Mouse (Mus musculus) kidney, postnatal 0 days (tissue): ENCODE data around the gene Trappc3. TPM values are rescaled to one million over a fixed set of nuclear protein-coding genes. Genes with fewer than 3 reads are reported as not detected.
A peak's percentile ranks its signal among the peaks of the same experiment; 100 is the strongest.

ENCODE experiments used
- ATAC-seq: fragments of 200-750 bp; cut with Nextera tagmentation; replicated peaks from 2 replicates; pipeline ENCODE4 v1.8.0; 2017; ENCODE audit warnings: low read depth, moderate number of reproducible peaks, moderate TSS enrichment, moderate library complexity; ENCODE audit not compliant: low FRiP score
- DNase-seq: peaks from one replicate; pipeline ENCODE4 v3.0.0-alpha.2; 2016; ENCODE audit warnings: low spot score
- H3K27ac ChIP-seq: fragments of 300-500 bp; sonication (generic); 2 replicates; pipeline ENCODE4 v1.5.1; 2014; ENCODE audit warnings: mild to moderate bottlenecking
- H3K27me3 ChIP-seq: fragments of 300-500 bp; sonication (generic); 2 replicates; pipeline ENCODE4 v1.6.1; 2014; ENCODE audit warnings: low read length, mixed read lengths; ENCODE audit not compliant: insufficient read depth
- H3K36me3 ChIP-seq: fragments of 300-500 bp; sonication (generic); 2 replicates; pipeline ENCODE4 v1.6.1; 2014; ENCODE audit warnings: low read length, mixed read lengths; ENCODE audit not compliant: insufficient read depth
- H3K4me1 ChIP-seq: fragments of 300-500 bp; sonication (generic); replicated peaks from 2 replicates; pipeline ENCODE4 v1.6.1; 2014; ENCODE audit warnings: antibody characterized with exemption, low read length, mixed read lengths; ENCODE audit not compliant: insufficient read depth
- H3K4me2 ChIP-seq: fragments of 300-500 bp; sonication (generic); 2 replicates; pipeline ENCODE4 v1.6.1; 2014; ENCODE audit warnings: mild to moderate bottlenecking, low read length, moderate library complexity, mixed read lengths
- H3K4me3 ChIP-seq: fragments of 300-500 bp; sonication (generic); replicated peaks from 2 replicates; pipeline ENCODE4 v1.5.1; 2014; ENCODE audit warnings: low read depth, low read length
- H3K9ac ChIP-seq: fragments of 300-500 bp; sonication (generic); 2 replicates; pipeline ENCODE4 v1.6.1; 2014; ENCODE audit warnings: low read depth, low read length
- H3K9me3 ChIP-seq: fragments of 300-500 bp; sonication (generic); replicated peaks from 2 replicates; pipeline ENCODE4 v1.6.1; 2016; ENCODE audit warnings: low read length, inconsistent platforms, mixed read lengths
- CTCF ChIP-seq: IDR thresholded peaks from 2 replicates; pipeline ENCODE4 v1.5.1; 2016; ENCODE audit warnings: antibody characterized with exemption, low read depth, mild to moderate bottlenecking, moderate library complexity
- WGBS: fragments of 180-500 bp; shearing (Covaris S2); extraction: QIAGEN DNeasy Blood & Tissue Kit; methylation state at CpG from one replicate; pipeline ENCODE4 v1.1.7; 2014; 5-methylcytosine and 5-hydroxymethylcytosine counted together
- polyA plus RNA-seq: library from polyadenylated mRNA; unstranded; fragments of >200 nt; fragmentation: Nextera tagmentation; extraction: Ambion mirVana; gene quantifications from 2 replicates; pipeline ENCODE4 v1.2.1, GENCODE M21; 2015

Gene Trappc3
- polyA plus RNA-seq, 1 experiment from 2014 or later = 115 TPM

GRCm38 (mm10) chr4:126311566-126312200 is 49.6 kb downstream of the Trappc3 start:
- no peak overlapping the region for H3K9ac ChIP-seq
- no peak overlapping the region for H3K27ac ChIP-seq
- H3K4me3 ChIP-seq = no peak overlapping the region
- WGBS = 95% methylated on average over 16 of the region's 16 CpGs
- no peak for TF ChIP-seq CTCF
- peaks cover 10% of the 10 kb centered on the region; the same call in 1 of the 2 replicates for H3K4me1 ChIP-seq
- no peak overlapping the region for H3K4me2 ChIP-seq
- DNase-seq = no peak
- no peaks in the 10 kb centered on the region for H3K27me3 ChIP-seq
- ATAC-seq = no peak
- H3K36me3 ChIP-seq = peaks cover 11% of the 10 kb centered on the region
- no peaks in the 10 kb centered on the region for H3K9me3 ChIP-seq

GRCm38 (mm10) chr4:126313202-126313601 is 51.1 kb downstream of the Trappc3 start:
- ATAC-seq = no peak
- H3K4me1 ChIP-seq = peaks cover 10% of the 10 kb centered on the region; the same call in 1 of the 2 replicates
- WGBS = 50% methylated on average over 5 of the region's 5 CpGs
- H3K4me3 ChIP-seq = no peak overlapping the region
- peak; percentile 24 for DNase-seq
- no peaks in the 10 kb centered on the region for H3K9me3 ChIP-seq
- no peak overlapping the region for H3K27ac ChIP-seq
- no peak overlapping the region for H3K4me2 ChIP-seq
- no peak overlapping the region for H3K9ac ChIP-seq
- H3K27me3 ChIP-seq = no peaks in the 10 kb centered on the region
- no peak for TF ChIP-seq CTCF
- peaks cover 25% of the 10 kb centered on the region for H3K36me3 ChIP-seq

- no peak overlapping the region for H3K4me3 ChIP-seq
- peak; percentile 87 for DNase-seq
- H3K4me2 ChIP-seq = 0 out of 2 replicates have a peak overlapping the region, but pooled peaks have one; percentile 11
- peaks cover 25% of the 10 kb centered on the region for H3K36me3 ChIP-seq
- no peaks in the 10 kb centered on the region for H3K9me3 ChIP-seq
- H3K27ac ChIP-seq = peak overlapping the region; percentile 60; the same call in 1 of the 2 replicates
- H3K9ac ChIP-seq = no peak overlapping the region
- peaks cover 10% of the 10 kb centered on the region; the same call in 1 of the 2 replicates for H3K4me1 ChIP-seq
- TF ChIP-seq CTCF = peak; percentile 50
- H3K27me3 ChIP-seq = no peaks in the 10 kb centered on the region
- WGBS = 27% methylated on average over 10 of the region's 10 CpGs
- ATAC-seq = peak; percentile 65
Observed at GRCm38 (mm10) chr4:126314393-126314792, 52.3 kb downstream of the Trappc3 start.

GRCm38 (mm10) chr4:126315931-126316330 is 53.8 kb downstream of the Trappc3 start:
- whole genome bisulfite sequencing = 41% methylated on average over 5 of the region's 5 CpGs
- H3K27ac ChIP-seq = peak overlapping the region; percentile 9; the same call in 1 of the 2 replicates

GRCm38 (mm10) chr4:126316443-126317040 is 54.4 kb downstream of the Trappc3 start:
- Histone ChIP-seq H3K27me3 (no peaks in the 10 kb centered on the region), H3K4me2 (no peak overlapping the region), H3K9me3 (no peaks in the 10 kb centered on the region), H3K36me3 (peaks cover 25% of the 10 kb centered on the region), H3K27ac (peak overlapping the region; percentile 9; the same call in 1 of the 2 replicates), H3K4me1 (peaks cover 14% of the 10 kb centered on the region; the same call in 1 of the 2 replicates), H3K9ac (no peak overlapping the region), H3K4me3 (no peak overlapping the region)
- ATAC-seq = no peak
- no peak for DNase-seq
- no peak for TF ChIP-seq CTCF
- 91% methylated on average over 13 of the region's 13 CpGs for WGBS

More at GRCm38 (mm10) chr4:126315931-126316330, 53.8 kb downstream of the Trappc3 start:
- Histone ChIP-seq H3K27me3 (no peaks in the 10 kb centered on the region), H3K36me3 (peaks cover 25% of the 10 kb centered on the region), H3K4me3 (no peak overlapping the region), H3K9ac (no peak overlapping the region), H3K4me1 (peaks cover 13% of the 10 kb centered on the region; the same call in 1 of the 2 replicates), H3K9me3 (no peaks in the 10 kb centered on the region), H3K4me2 (no peak overlapping the region)
- TF ChIP-seq CTCF = no peak
- DNase-seq = peak; percentile 9
- no peak for ATAC-seq

GRCm38 (mm10) chr4:126319806-126320205 is 57.7 kb downstream of the Trappc3 start:
- Histone ChIP-seq H3K9ac (no peak overlapping the region), H3K9me3 (no peaks in the 10 kb centered on the region), H3K36me3 (peaks cover 25% of the 10 kb centered on the region), H3K27me3 (no peaks in the 10 kb centered on the region), H3K4me1 (peaks cover 10% of the 10 kb centered on the region; the same call in 1 of the 2 replicates), H3K4me2 (no peak overlapping the region), H3K27ac (no peak overlapping the region), H3K4me3 (no peak overlapping the region)
- no peak for TF ChIP-seq CTCF
- WGBS = 81% methylated on average over 6 of the region's 6 CpGs
- no peak for DNase-seq
- no peak for ATAC-seq
